Mouse (Mus musculus): ENCODE results near the gene Aqp5.

- TF ChIP-seq TAL1 (IDR thresholded peaks at IDR 0.05; ENCODE audit: low read length): no peak
- no peak for TF ChIP-seq GATA1 (IDR thresholded peaks at IDR 0.05; ENCODE audit: low read length)
These were observed 6.0 kb upstream of the Aqp5 start for GRCm38 (mm10) chr15:99584407-99585202.

Measured in erythroblast, embryonic 14.5 days (primary cell).